Mouse (Mus musculus) left cerebral cortex, postnatal 36 days (tissue): ENCODE results near the gene Tk1. TPM values are rescaled to one million over a fixed set of nuclear protein-coding genes. Genes with fewer than 3 reads are reported as not detected.

Experiments used
- DNase-seq, 2 experiments: peaks; one replicate each; pipeline ENCODE4 v3.0.0; 2021 to 2022; ENCODE audit warnings: low spot score in 2 of 2, mixed read lengths in 1 of 2
- intact Hi-C: fragments of 180-260 bp; cut with DNase I; formaldehyde crosslinking; loops from one replicate; pipeline ENCODE4 v1.15.1; 2025
- total RNA-seq, 2 experiments: library from RNA; stranded (reverse); gene quantifications; 2 replicates each; pipeline ENCODE4 v1.2.3; 2021

Gene Tk1
- total RNA-seq, 2 experiments from 2014 or later = 0.39 to 1.3 TPM

- DNase-seq = no peak
These were observed 46.3 kb downstream of the Tk1 start for GRCm38 (mm10) chr11:117779434-117780198.

GRCm38 (mm10) chr11:117778851-117779433 lies 47.0 kb downstream of the Tk1 start:
- DNase-seq = no peak
- intact Hi-C loops = no loop called here

More at GRCm38 (mm10) chr11:117779434-117780198, 46.3 kb downstream of the Tk1 start:
- intact Hi-C loops = loop anchor here (5.0 kb wide), 1 partner anchor 72 kb away; no protein-coding TSS in a partner anchor

GRCm38 (mm10) chr11:117778031-117778430 lies 47.9 kb downstream of the Tk1 start:
- DNase-seq = no peak
- intact Hi-C loops = no loop called here

GRCm38 (mm10) chr11:117777111-117777510 lies 48.8 kb downstream of the Tk1 start:
- intact Hi-C loops = no loop called here
- no peak for DNase-seq

- intact Hi-C loops = no loop called here
- DNase-seq = no peak
These were observed 49.7 kb downstream of the Tk1 start for GRCm38 (mm10) chr11:117776085-117776792.

GRCm38 (mm10) chr11:117775540-117775939 lies 50.4 kb downstream of the Tk1 start:
- intact Hi-C loops = no loop called here
- DNase-seq = no peak

GRCm38 (mm10) chr11:117774925-117775324 lies 51.0 kb downstream of the Tk1 start:
- intact Hi-C loops = no loop called here

GRCm38 (mm10) chr11:117772352-117772751 lies 53.5 kb downstream of the Tk1 start:
- DNase-seq = no peak
- intact Hi-C loops = no loop called here

More at GRCm38 (mm10) chr11:117774925-117775324, 51.0 kb downstream of the Tk1 start:
- DNase-seq = no peak

- intact Hi-C loops = no loop called here
- no peak for DNase-seq
These were observed 55.5 kb downstream of the Tk1 start for GRCm38 (mm10) chr11:117770407-117770806.

GRCm38 (mm10) chr11:117769683-117770047 lies 56.2 kb downstream of the Tk1 start:
- intact Hi-C loops = no loop called here
- no peak for DNase-seq

- no peak for DNase-seq
- intact Hi-C loops = no loop called here
These were observed 56.9 kb downstream of the Tk1 start for GRCm38 (mm10) chr11:117768725-117769682.

- intact Hi-C loops = no loop called here
These were observed 59.6 kb downstream of the Tk1 start for GRCm38 (mm10) chr11:117766275-117766674.

More at GRCm38 (mm10) chr11:117766275-117766674, 59.6 kb downstream of the Tk1 start:
- peak in 1 of 2 experiments; percentile 52 for DNase-seq

Other genes with a start within 250 kb of the Tk1 start
- gene Tnrc6c, start 171.8 kb downstream of the Tk1 start, total RNA-seq = 10 to 100 TPM; 47.7 to 65.3 TPM
- gene Tmc8, start 44.0 kb downstream of the Tk1 start, total RNA-seq = under 1 TPM; 0.62 to 0.68 TPM
- gene Tmc6, start 43.9 kb downstream of the Tk1 start, total RNA-seq = 1 to 10 TPM; 4.5 to 8.9 TPM
- not detected for gene 6030468B19Rik, start 28.4 kb downstream of the Tk1 start, total RNA-seq
- 1 to 10 TPM; 1.4 to 2.2 TPM for gene Gm20708, start 16.4 kb downstream of the Tk1 start, total RNA-seq
- gene Syngr2, start 16.4 kb downstream of the Tk1 start, total RNA-seq = 10 to 100 TPM; 10.1 to 10.2 TPM
- gene Afmid, start 168 bp downstream of the Tk1 start, total RNA-seq = 1 to 10 TPM; 5.4 to 7.2 TPM
- gene Birc5, start 23.2 kb upstream of the Tk1 start, total RNA-seq = 1 to 10 TPM in 1 of 2 experiments, under 1 TPM in 1; 0.66 to 1.5 TPM
- not detected for gene Tmem235, start 34.7 kb upstream of the Tk1 start, total RNA-seq
- 1 to 10 TPM; 3.4 to 7.2 TPM for gene Tha1, start 47.4 kb upstream of the Tk1 start, total RNA-seq
- 1 to 10 TPM; 2.8 to 5.0 TPM for gene Socs3, start 144.0 kb upstream of the Tk1 start, total RNA-seq
- 10 to 100 TPM; 82.8 to 86.3 TPM for gene Pgs1, start 160.2 kb upstream of the Tk1 start, total RNA-seq